Mouse (Mus musculus) urinary bladder, postnatal 4 days (tissue): ENCODE results near the gene Ppp1r13l.

Experiments used
- DNase-seq, 2 experiments: peaks; one replicate each; pipeline ENCODE4 v3.0.0; 2021 to 2022; ENCODE audit warnings: low spot score in 2 of 2

The Ppp1r13l gene

DNA sequence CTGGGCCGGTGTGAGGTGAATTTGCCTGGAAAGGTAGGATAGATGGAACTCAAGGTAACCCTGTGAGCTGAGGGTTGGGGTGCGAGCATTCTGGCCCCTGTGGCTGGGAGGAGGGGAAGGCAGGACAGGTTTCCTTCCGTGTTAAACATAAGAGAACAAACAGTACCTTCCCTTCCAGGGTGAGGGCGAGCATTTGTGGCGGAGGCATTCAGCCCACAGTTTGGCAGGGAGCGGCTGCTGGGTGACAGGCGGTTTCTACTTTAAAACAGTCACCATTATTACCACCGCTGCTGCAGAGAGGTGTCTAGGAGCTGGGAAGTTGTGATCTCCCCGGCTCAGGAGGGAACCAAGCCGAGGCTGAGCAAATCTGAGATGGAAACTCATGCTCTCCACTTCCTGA, 22.4 kb upstream of the Ppp1r13l start:
- no peak for DNase-seq

DNA sequence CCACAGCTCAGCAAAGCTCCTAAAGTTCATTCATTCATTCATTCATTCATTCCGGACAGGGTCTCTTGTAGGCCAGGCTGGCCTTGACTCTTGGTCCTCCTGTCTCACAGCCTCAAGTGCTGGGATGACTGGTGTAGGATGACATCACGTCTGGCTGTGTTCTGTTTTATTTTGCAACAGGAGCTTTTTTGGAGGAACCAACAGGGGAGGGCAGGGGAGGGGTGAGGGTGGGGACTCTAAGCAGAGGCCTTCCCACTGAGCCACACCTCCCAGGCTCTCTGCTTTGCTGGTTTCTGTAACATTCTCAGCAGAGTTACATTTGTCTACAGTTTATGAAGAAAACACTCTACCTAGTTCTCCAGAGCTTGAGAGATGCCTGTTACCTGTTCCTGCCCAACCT, 21.5 kb upstream of the Ppp1r13l start:
- no peak for DNase-seq

DNA sequence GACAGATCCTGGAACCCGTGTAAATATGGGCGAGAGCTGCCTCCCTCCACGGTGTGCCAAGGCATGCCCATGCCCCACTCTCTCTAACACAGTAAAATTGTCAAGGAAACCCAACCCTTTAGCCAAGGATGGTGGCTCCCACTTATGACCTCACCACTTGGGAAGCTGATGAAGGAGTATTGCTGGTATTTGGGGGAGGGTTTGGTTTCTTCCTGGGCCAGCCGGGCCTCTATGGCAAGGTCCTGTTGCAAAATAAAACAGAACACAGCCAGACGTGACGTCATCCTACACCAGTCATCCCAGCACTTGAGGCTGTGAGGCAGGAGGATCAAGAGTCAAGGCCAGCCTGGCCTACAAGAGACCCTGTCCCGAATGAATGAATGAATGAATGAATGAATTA, 21.0 kb upstream of the Ppp1r13l start:
- DNase-seq: no peak

DNA sequence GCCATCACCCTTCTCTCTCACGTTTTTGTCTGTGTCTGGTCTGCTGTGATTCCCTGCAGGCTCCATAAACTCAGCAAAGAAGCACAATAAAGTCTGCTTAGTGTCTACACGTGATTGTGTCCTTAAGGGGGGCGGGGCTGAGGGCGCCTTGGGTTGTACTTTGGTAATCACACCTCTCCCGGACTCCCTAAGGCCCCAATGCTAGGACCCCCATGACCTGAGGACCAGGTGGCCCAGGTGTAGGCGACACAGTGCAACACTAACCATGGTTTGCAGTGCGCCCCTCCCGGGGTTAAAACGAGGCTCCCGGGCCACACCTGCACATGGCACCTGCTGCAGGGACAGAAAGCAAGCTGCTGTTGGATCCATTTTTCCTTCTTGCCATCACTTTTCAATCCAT, 18.3 kb upstream of the Ppp1r13l start:
- DNase-seq: no peak

DNA sequence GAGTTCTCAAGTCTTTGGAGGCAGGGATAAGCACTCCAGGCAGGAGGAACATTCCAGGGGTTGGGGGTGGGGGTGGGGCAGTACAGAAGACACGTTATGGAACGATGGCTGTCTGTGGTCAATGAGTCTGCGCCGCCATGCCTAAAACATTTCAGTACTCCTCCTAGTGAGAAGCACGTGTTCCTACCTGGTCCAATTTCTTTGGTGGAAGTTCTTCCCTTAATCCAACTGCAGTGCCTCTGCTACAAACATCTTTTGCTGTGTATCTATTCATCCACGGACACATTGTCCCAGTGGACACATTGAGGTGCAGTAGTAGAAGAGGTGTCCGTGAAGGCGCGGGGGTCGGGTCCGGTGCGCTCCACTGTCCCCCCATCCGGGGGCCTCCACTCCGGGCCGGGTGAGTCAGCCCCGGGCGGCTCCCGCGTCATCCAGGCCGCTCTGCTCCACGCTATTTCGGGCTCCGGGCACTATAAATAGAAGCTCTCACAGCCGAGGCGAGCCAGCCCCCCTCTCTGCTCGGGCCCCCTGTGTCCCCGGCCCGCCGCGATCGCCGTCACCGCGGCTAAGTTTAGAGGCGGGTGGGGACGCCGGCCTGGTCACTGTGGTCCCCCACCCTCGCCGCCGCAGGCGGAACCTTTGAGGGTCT, 17.7 kb upstream of the Ppp1r13l start:
- DNase-seq: no peak

DNA sequence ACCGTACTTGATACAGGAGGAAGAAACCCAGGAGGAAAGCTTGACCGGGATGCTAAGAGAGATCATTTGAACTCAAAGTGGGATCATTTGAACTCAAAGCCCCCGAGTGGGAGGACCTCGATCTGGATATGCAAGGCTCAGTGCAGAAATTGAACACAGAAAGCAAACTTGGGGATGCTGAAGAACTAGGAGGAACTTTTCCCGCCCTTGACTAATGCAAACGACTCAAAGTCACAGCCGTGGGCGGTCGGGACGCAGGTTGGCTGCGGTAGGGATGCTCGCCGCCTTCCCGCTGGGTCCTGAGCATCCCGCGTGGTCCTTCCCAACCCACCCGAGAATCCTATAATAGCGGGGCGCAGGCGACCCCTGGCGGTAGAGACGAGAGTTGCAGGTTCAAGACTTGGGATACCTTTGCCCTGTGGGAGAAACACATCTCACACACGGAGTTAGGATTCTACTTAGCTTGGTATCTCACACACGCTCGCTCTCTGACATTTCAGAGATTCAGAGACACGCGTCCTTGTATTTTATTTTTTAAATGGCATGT, 17.0 kb upstream of the Ppp1r13l start:
- peak; percentile 77 to 88 for DNase-seq

DNA sequence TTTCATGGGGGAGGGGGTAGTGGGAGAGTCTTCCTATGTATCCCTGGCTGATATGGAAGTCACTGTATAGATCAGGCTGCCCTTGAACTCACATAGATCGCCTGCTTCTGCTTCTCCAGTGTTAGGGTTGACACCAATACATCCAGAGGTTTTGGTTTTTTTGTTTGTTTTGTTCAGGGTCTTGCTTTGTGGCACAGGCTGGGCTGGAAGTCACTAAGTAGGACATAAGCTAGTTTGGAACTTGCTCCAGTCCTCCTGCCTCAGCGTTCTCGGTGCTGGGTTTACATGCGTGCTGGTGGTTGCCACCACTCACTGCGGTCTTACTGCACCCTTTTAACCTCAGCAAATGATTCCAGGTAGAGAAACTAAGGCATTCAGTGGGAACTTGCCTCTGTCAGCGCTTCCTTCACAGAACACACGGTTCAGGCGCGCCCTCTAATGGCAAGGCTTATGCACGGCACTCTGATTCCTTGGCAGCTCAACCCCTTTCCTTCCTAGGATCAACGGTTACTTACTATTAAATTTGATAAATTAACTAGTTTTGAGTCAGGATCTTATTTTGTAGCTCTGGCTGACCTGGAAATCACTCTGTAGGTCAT, 16.2 kb upstream of the Ppp1r13l start:
- peak in 1 of 2 experiments; percentile 70 for DNase-seq

DNA sequence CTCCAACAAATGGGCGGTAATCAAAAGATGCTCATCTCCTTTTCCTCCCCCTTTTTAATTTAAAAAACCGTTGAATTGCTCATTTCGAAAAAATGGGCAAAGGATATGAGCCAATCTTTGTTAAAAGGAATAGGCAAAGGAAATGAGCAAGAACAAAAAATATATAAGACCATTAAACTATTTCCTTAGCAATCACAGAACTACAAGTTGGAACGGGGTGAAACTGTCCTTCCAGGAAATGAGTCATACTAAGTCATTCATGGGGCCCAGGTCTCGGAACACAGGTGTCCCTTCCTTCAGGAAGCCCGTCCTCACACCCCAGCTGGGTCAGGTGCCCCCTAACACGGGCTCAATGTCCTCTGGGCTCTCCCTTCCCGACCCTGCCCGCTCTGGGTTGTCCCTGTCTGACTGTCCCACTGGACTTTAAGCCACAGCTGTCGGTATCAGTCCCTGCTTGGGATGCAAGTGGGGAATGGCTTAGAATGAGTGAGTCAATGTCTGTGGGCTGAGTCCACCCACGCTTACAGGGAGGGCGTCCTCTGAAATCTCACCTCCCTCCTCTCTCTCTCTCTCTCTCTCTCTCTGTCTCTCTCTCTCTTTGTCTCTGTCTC, 15.2 kb upstream of the Ppp1r13l start, which contains the start of gene Ercc1:
Gene Ercc1 (plus strand): TSS at position 542 of the 611 bp plus-strand sequence.
- DNase-seq: no peak

DNA sequence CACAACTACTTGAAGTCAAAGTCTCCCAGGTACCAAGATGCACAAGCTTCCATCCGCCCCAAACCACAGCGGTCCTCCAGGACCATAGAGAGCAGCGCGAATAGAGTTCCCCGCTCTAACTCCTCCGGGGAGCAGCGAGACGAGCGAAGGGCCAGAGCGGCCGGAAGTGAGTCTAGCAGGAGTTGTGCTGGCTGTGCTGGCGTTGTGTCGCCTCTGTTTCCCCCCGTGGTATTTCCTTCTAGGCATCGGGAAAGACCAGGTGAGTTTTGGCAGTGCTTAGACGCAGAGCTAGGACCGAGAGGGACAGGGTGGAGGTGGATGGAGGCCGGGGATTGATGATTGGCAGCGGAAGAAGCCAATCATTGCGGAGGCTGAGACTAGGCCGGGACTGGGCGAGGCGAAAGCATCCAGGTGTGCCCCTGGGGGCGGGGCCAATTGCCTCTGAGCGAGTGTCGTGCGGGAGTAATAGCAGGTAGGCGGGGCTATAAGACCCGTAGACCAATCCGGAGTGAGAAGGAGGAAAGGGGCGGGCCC, 14.5 kb upstream of the Ppp1r13l start:
- DNase-seq: peak; percentile 92 to 93

DNA sequence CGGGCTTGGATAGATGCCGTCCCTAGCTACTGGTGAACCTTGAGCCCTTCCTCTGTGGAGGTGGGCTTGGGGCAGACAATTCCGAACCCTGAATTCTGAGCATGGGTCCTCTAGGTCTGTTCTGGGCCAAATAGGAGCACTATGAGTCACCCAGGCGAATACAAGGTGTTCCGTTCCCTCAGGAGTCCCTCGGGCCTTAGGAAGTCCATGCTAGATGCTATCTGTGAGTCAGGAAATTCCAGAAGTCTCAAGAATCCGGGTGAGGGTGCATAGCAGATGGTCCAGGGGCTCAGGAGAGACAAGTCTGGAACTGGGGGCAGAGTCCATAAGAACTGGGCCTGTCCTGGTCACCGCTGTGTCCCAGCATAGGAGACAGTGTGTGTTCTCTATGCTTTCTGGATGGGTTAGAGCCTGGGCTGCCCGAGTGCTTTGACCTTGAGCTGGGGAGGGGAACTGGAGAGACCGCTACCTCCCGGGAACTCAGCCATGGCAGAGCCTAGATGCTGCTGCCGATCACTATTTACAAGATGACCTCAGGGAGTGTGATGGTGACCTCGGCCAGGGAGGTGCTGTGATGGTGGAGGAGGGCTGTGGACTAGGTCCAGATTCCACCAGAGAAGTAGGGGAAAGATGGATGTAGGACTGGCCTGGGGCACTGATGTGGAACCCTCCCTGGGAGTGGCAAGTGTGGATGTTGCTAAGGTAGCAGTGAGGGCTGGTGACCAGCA, 10.2 kb upstream of the Ppp1r13l start:
- no peak for DNase-seq

DNA sequence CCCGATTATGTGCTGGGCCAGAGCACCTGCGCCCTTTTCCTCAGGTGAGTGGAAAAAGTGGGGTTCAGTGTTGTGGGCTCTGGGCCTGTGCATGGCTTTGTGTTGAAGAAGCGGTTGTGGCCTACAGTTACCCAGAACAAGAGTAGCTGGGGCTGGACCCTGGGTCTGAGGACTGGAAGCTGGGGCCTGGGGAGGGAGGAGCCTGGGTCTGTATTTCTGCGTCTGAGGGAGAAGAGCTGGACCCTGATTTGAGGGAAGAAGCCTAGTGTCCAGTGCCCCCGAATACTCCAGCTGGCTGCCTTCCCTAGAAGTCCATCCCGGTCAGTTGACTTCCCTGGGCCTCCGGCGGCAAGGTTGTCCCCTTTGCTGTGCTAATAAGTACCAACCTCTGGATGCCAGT, 9.3 kb upstream of the Ppp1r13l start:
- DNase-seq: no peak

DNA sequence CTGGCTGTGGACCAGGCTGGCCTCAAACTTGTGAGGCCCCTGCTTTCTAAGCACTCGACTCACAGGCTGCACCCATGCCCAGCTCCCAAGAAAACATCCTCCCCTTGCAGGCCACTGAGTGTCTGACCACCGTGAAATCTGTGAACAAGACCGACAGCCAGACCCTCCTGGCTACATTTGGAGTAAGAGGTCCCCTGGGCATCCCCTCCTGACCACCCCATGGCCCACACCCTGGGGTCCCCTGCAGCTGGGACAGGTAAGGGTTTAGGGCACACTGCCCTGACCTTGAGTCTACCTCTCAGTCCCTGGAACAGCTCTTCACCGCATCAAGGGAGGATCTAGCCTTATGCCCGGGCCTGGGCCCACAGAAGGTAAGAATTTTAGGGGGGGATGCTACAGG, 4.6 kb upstream of the Ppp1r13l start:
- no peak for DNase-seq

DNA sequence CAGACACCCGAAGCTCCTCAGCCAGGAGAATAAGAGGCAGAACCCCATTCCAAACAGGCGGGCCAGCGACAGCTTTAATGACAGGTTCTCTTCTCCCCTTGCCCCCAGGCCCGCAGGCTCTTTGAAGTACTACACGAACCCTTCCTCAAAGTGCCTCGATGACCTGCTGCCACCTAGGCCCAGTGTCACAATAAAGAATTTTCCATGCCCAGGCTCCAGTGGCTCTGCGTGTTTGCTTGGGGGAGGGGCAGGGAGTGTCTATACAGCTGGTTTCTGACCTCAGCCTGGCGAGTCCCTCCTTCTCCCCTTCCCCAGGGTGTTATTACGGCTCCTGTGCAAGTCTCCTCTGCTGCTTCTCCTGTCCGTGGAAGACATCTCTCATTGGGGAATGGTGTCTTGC, 3.2 kb upstream of the Ppp1r13l start:
- no peak for DNase-seq

DNA sequence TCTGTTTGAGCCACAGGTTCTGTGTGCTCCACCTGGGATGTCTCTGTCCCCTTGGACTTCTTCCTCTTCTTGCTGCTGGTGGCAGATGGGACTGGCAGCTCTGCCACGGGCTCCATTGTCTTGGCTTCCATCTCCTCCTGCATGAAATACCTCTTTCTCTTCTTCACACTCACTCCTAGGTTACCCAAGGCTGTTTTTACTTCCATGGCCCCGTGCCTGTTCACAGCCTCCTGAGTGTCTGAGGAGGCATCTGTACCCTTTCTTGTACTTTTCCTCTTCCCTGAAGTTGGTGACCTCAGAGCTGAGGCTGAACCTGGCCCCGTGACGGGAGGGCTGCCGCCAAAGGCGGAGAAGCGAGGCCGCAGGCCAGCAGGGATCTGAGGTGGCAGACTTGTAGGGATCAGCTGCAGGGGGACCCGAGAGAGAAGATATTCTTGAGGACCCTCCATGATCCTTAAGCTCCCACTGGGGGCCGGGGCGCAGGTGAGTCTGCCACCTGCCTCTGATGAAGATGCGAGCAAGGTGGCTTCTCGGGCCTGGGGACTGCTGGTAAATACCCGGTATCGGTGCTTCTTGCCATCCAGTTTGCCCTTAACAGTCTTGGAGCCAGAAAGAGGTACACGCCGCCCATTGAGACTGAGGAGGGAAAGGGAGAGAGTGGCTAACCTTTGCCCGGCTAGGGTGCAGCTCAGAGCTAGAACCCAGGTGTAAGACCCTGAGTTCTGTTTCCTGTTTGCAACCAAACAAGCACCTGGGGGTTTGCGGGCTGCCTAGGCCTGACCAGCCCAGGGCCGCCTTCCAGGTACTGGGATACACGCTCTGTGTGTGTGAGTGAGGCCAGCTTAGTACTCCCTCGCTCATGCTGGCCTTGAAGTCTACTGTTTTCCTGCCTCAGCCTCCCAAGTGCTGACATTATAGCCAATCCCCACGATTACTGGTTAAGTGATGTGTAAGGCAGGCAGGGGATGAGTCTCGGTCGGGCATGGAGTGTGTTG, 1.9 kb upstream of the Ppp1r13l start:
- no peak for DNase-seq

DNA sequence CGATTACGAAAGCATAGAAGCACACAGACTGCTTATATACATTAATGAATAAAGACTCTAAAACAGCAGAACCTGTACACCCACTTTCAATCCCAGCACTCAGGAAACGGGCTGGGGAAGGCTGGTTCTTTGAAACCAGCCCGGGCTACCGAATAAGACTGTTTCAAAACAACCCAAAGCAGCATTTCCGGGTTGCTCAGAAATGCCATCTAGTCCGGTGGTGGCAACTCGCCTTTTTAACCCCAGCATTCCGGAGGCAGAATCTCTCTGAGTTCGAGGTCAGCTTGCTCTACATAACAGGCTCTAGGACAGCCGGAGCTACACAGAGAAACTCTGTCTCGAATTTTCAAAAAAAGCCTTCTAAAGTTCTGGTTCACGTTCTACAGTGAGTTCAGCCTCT, 915 bp upstream of the Ppp1r13l start:
- DNase-seq: no peak

DNA sequence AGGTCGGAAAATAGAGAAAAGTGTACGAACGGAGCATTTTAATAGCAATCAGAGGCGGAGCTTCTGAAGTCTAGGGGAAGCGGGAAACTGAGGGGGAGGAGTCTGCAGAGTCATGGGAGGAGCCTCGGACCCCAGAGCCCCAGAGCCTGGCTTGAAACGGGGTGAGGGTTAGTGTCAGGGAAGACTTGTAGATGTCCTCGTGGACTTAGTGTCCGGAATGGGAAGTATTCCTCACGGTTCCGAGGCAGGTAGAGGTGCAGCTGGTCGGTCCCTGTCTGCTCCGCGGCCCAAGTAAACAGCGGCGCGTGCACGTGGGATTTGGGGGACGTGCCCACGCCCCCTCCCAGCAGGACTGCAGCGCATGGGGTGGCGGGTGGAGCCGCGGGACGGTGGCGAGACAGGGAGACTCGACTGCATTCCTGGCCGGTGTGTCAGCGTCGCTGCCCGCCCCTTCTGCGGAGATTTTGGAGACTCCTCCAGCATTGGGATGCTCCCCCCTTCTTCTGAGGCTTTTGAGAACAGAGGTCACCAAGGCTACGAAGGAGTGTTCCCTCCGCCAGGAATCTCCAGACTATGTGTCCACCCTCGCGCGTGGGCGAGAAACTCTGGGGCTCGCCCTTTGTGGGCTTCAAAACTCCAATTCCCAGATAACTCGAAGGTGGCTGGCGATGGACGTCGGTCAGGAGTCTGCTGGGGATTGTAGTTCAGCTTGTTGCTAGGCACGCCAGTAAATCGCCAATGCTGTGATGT, 518 bp downstream of the Ppp1r13l start:
- peak; percentile 77 for DNase-seq

DNA sequence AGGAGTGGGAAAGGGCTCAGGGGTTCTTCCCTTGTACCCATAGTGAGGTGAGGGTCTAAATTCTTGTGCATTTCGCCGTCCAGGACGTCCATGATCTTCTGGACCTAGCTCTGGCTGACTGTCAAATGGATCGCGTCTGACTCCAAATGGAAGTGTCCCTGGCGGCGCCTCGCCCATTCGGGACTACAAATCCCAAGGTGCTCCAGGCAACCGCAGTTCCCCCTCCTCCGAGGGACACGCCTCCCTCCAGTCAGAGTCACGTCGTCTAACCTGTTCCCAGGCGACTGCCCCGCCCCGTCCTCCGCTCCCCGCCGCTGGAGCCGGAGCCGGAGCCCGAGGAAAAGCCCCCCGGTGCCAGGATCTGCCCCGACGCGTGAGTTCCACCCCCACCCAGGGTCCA, 1.4 kb downstream of the Ppp1r13l start:
- peak; percentile 87 to 90 for DNase-seq

DNA sequence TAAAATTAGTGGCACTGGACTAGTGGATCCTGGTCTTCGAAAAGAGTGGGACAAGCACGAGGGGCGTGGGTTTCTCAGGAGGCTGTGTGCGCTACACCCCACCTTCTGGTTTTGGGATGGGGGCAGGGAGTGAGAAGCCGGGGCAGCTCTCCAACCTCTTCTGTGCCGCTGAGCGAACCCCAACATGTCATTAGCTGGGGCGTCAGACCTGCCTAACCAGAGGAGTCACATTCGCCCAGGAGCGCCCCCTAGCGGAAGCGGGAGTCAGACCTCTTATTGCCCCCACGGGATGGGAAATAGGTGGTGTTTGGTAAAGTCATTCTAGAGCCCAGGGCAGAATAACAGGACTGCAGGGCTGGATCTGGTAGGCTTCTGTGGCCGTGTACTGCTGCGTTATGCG, 2.2 kb downstream of the Ppp1r13l start:
- DNase-seq: peak; percentile 66 to 80

DNA sequence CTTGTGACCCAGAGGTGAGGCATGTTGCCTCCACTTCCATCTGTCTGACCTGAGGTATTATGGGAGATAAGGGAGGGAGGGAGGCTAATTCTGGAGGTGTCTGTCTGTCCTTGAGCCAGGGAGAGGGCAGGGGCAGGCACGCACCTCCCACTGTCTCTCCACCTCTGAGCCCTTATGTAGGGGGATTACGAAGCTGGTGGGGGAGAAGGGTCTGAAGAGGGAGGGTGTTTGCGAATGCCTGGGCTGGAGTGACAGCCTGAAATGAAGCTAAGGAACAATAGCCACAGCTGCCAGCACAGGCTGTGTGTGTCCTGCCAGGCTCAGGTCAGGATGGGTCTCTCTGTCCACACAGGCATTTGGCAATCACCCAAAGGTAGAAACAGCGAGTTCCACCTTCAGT, 2.7 kb downstream of the Ppp1r13l start:
- DNase-seq: no peak

DNA sequence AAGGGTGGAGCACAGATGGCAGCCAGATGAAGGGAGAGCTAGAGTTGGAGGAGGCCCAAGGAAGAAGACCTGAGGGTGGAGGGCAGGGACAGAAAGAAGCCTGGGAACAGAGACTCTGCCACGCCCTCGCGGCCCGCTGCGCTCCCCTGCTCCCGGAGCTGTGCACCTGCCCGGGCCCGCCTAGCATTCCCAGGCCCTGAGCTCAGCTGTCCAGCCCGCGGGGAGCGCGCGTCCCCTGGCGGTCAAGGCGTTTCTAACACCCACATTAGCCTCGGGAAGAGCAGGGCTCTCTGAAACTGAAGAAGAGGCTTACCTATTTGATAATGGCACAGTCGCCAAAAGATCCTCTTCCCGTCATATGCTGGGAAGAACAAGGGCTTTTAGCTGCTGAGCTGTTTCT, 4.3 kb downstream of the Ppp1r13l start:
- peak; percentile 73 to 79 for DNase-seq
